Mouse (Mus musculus): ENCODE measurements at regions not wholly inside any gene's neighbourhood (a gene's known extent, or its start where the extent isn't known, plus 50 kb on each side); places are given as distances from the start of the nearest gene placed in this dataset.

GRCm38 (mm10) chr11:31745866-31746248, 74.2 kb upstream of the Bod1 start:
- no peak for DNase-seq (ENCODE audit: low spot score)
- H3K4me1 ChIP-seq (ENCODE audit: insufficient read depth, low read depth, low read length): no peaks in the 10 kb centered on the region; the same call in none of the 2 replicates
- H3K27me3 ChIP-seq (replicated peaks; ENCODE audit: insufficient read depth, low read length): no peaks in the 10 kb centered on the region
- no peak overlapping the region for H3K27ac ChIP-seq (ENCODE audit: low read length)
- WGBS: 45% methylated on average over 5 of the region's 5 CpGs
- H3K4me3 ChIP-seq (ENCODE audit: low read depth, low read length): no peak overlapping the region
- no peak for ATAC-seq
- no peaks in the 10 kb centered on the region for H3K9me3 ChIP-seq (ENCODE audit: low read length)
- H3K4me2 ChIP-seq (replicated peaks; ENCODE audit: low read depth, low read length): no peak overlapping the region
- no peak overlapping the region for H3K9ac ChIP-seq (replicated peaks; ENCODE audit: low read depth)
- no peaks in the 10 kb centered on the region for H3K36me3 ChIP-seq (ENCODE audit: insufficient read depth, low read length)
- no peak for TF ChIP-seq CTCF (IDR thresholded peaks at IDR 0.05)
- no peak for TF ChIP-seq EP300 (IDR thresholded peaks at IDR 0.05)

- DNase-seq (ENCODE audit: low spot score): no peak
- Histone ChIP-seq H3K4me1 (ENCODE audit: insufficient read depth, low read depth, low read length) (no peaks in the 10 kb centered on the region; the same call in none of the 2 replicates), H3K4me2 (replicated peaks; ENCODE audit: low read depth, low read length) (no peak overlapping the region), H3K9ac (replicated peaks; ENCODE audit: low read depth) (no peak overlapping the region), H3K4me3 (ENCODE audit: low read depth, low read length) (no peak overlapping the region), H3K9me3 (ENCODE audit: low read length) (no peaks in the 10 kb centered on the region), H3K36me3 (ENCODE audit: insufficient read depth, low read length) (no peaks in the 10 kb centered on the region), H3K27me3 (replicated peaks; ENCODE audit: insufficient read depth, low read length) (no peaks in the 10 kb centered on the region), H3K27ac (ENCODE audit: low read length) (no peak overlapping the region)
- ATAC-seq: no peak
- 74% methylated on average over 6 of the region's 6 CpGs for WGBS
- TF ChIP-seq CTCF (IDR thresholded peaks at IDR 0.05): no peak
- TF ChIP-seq EP300 (IDR thresholded peaks at IDR 0.05): no peak
Measured at GRCm38 (mm10) chr11:31746488-31746887, 74.8 kb upstream of the Bod1 start.

GRCm38 (mm10) chr11:31746939-31747338, 75.3 kb upstream of the Bod1 start:
- H3K36me3 ChIP-seq (ENCODE audit: insufficient read depth, low read length): no peaks in the 10 kb centered on the region
- no peaks in the 10 kb centered on the region for H3K9me3 ChIP-seq (ENCODE audit: low read length)
- ATAC-seq (no peak), DNase-seq (ENCODE audit: low spot score) (no peak)
- H3K27ac ChIP-seq (ENCODE audit: low read length): no peak overlapping the region
- no peak overlapping the region for H3K4me2 ChIP-seq (replicated peaks; ENCODE audit: low read depth, low read length)
- TF ChIP-seq CTCF (IDR thresholded peaks at IDR 0.05) (no peak), EP300 (IDR thresholded peaks at IDR 0.05) (no peak)
- 60% methylated on average over 8 of the region's 8 CpGs for WGBS
- no peaks in the 10 kb centered on the region; the same call in none of the 2 replicates for H3K4me1 ChIP-seq (ENCODE audit: insufficient read depth, low read depth, low read length)
- H3K9ac ChIP-seq (replicated peaks; ENCODE audit: low read depth): no peak overlapping the region
- no peak overlapping the region for H3K4me3 ChIP-seq (ENCODE audit: low read depth, low read length)
- H3K27me3 ChIP-seq (replicated peaks; ENCODE audit: insufficient read depth, low read length): no peaks in the 10 kb centered on the region

- no peak for DNase-seq (ENCODE audit: low spot score)
- no peak overlapping the region for H3K4me2 ChIP-seq (replicated peaks; ENCODE audit: low read depth, low read length)
- no peaks in the 10 kb centered on the region for H3K27me3 ChIP-seq (replicated peaks; ENCODE audit: insufficient read depth, low read length)
- TF ChIP-seq CTCF (IDR thresholded peaks at IDR 0.05): no peak
- no peak for TF ChIP-seq EP300 (IDR thresholded peaks at IDR 0.05)
- no peak overlapping the region for H3K4me3 ChIP-seq (ENCODE audit: low read depth, low read length)
- no peaks in the 10 kb centered on the region; the same call in none of the 2 replicates for H3K4me1 ChIP-seq (ENCODE audit: insufficient read depth, low read depth, low read length)
- 75% methylated on average over 5 of the region's 5 CpGs for WGBS
- H3K36me3 ChIP-seq (ENCODE audit: insufficient read depth, low read length): no peaks in the 10 kb centered on the region
- ATAC-seq: no peak
- no peak overlapping the region for H3K9ac ChIP-seq (replicated peaks; ENCODE audit: low read depth)
- H3K27ac ChIP-seq (ENCODE audit: low read length): no peak overlapping the region
- H3K9me3 ChIP-seq (ENCODE audit: low read length): no peaks in the 10 kb centered on the region
Measured at GRCm38 (mm10) chr11:31748275-31748815, 76.7 kb upstream of the Bod1 start.

- no peak for ATAC-seq
- H3K27ac ChIP-seq (ENCODE audit: low read length): no peak overlapping the region
- no peaks in the 10 kb centered on the region for H3K9me3 ChIP-seq (ENCODE audit: low read length)
- TF ChIP-seq CTCF (IDR thresholded peaks at IDR 0.05): no peak
- TF ChIP-seq EP300 (IDR thresholded peaks at IDR 0.05): no peak
- H3K9ac ChIP-seq (replicated peaks; ENCODE audit: low read depth): no peak overlapping the region
- no peak overlapping the region for H3K4me2 ChIP-seq (replicated peaks; ENCODE audit: low read depth, low read length)
- no peak overlapping the region for H3K4me3 ChIP-seq (ENCODE audit: low read depth, low read length)
- H3K36me3 ChIP-seq (ENCODE audit: insufficient read depth, low read length): no peaks in the 10 kb centered on the region
- 88% methylated on average over 1 of the region's 1 CpGs for WGBS
- no peaks in the 10 kb centered on the region for H3K27me3 ChIP-seq (replicated peaks; ENCODE audit: insufficient read depth, low read length)
- DNase-seq (ENCODE audit: low spot score): no peak
- H3K4me1 ChIP-seq (ENCODE audit: insufficient read depth, low read depth, low read length): no peaks in the 10 kb centered on the region
Measured at GRCm38 (mm10) chr11:31751274-31751673, 79.6 kb upstream of the Bod1 start.

- TF ChIP-seq CTCF (IDR thresholded peaks at IDR 0.05): no peak
- Histone ChIP-seq H3K36me3 (ENCODE audit: insufficient read depth, low read length) (no peaks in the 10 kb centered on the region), H3K9ac (replicated peaks; ENCODE audit: low read depth) (no peak overlapping the region), H3K9me3 (ENCODE audit: low read length) (no peaks in the 10 kb centered on the region), H3K4me1 (ENCODE audit: insufficient read depth, low read depth, low read length) (no peaks in the 10 kb centered on the region), H3K4me2 (replicated peaks; ENCODE audit: low read depth, low read length) (no peak overlapping the region), H3K27me3 (replicated peaks; ENCODE audit: insufficient read depth, low read length) (no peaks in the 10 kb centered on the region), H3K4me3 (ENCODE audit: low read depth, low read length) (no peak overlapping the region), H3K27ac (ENCODE audit: low read length) (no peak overlapping the region)
- DNase-seq (ENCODE audit: low spot score): no peak
- ATAC-seq: no peak
- WGBS: 80% methylated on average over 3 of the region's 3 CpGs
Measured at GRCm38 (mm10) chr11:31753211-31753610, 81.5 kb upstream of the Bod1 start.

GRCm38 (mm10) chr11:31753711-31754161, 82.1 kb upstream of the Bod1 start:
- TF ChIP-seq EP300 (IDR thresholded peaks at IDR 0.05) (no peak), CTCF (IDR thresholded peaks at IDR 0.05) (no peak)
- WGBS: 41% methylated on average over 5 of the region's 5 CpGs
- Histone ChIP-seq H3K4me2 (replicated peaks; ENCODE audit: low read depth, low read length) (no peak overlapping the region), H3K9me3 (ENCODE audit: low read length) (no peaks in the 10 kb centered on the region), H3K27ac (ENCODE audit: low read length) (no peak overlapping the region), H3K4me3 (ENCODE audit: low read depth, low read length) (no peak overlapping the region), H3K4me1 (ENCODE audit: insufficient read depth, low read depth, low read length) (no peaks in the 10 kb centered on the region), H3K36me3 (ENCODE audit: insufficient read depth, low read length) (no peaks in the 10 kb centered on the region), H3K9ac (replicated peaks; ENCODE audit: low read depth) (no peak overlapping the region), H3K27me3 (replicated peaks; ENCODE audit: insufficient read depth, low read length) (no peaks in the 10 kb centered on the region)
- no peak for ATAC-seq
- no peak for DNase-seq (ENCODE audit: low spot score)

Data from lung, postnatal 0 days (tissue).